Mouse (Mus musculus): ENCODE measurements around the gene 4632433K11Rik. TPM values are rescaled to one million over a fixed set of nuclear protein-coding genes. Genes with fewer than 3 reads are reported as not detected.
"Not testable (repeated sequence)": the region's sequence is repeated elsewhere in the genome, so short reads cannot be mapped to it uniquely, and the experiment has no call there.

4632433K11Rik gene
- polyA plus RNA-seq, 1 experiment, result 1.8 TPM

DNA sequence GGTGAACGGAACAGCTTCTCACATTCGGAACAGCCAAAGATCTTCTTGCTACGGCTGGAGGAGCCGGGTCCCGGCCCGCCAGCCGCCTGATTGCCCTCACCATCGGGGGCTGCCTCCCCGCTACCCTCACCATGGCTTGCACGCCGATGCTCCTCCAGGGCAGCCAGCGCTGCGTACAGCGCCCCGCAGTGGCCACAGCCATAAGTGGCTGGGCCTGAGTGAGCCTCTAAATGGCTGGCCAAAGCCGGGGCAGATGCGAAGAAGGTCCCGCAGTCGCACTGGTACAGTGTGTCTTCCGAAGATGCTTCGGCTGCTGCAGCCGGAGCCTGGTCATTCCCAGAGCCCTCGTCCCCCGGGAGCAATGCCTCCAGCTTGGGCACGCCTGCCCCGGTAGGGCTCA lies 25.7 kb upstream of the 4632433K11Rik start:
- Histone ChIP-seq H3K27ac (ENCODE audit: insufficient read depth, low read length) (no peak overlapping the region), H3K4me3 (ENCODE audit: insufficient read depth, low read length) (no peak overlapping the region), H3K4me1 (ENCODE audit: control insufficient read depth, insufficient read depth, low read length) (no peaks in the 10 kb centered on the region)
- TF ChIP-seq POLR2A (IDR thresholded peaks at IDR 0.05; ENCODE audit: low read depth, low read length) (no peak), CTCF (IDR thresholded peaks at IDR 0.05; ENCODE audit: borderline replicate concordance, insufficient read depth, low read length) (no peak)

DNA sequence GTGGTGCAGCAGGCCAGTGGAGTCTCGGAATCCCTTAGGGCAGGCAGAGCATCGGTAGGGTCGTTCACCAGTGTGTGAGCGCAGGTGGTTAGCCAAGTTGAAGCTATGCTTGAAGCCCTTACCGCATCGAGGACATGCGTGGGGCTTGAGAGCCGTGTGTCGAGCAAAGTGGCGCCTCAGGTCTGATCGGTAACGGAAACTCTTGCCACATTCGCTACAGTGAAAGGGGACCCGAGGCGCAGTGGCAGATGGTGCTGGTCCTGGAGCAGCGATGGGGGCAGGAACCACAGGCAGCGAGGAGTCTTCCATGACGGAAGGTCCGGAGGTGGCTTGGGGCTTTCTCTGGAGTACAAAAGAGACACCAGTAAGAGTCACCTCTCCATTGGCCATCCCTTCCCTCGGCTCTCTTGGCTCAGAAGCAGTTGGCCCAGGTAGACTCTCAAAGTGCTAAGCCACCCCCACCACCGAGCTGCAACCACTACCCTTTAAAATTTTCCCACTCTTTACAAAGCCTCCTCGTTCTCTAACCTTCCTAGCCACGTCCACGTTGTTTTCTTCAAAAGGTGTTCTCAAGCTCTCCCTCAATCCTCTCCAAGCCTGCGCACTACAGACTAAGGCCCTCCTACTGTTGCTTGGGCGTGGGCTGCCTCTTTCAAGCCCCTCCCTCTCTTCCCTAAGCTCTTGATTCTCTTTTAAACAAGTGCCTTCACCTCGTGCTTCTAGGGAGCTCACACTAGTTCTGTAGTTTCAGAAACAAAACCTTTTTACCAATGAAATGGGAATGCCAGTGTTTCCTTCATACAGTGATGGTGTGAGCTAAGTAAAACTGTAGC lies 21.0 kb upstream of the 4632433K11Rik start:
- Histone ChIP-seq H3K27ac (ENCODE audit: insufficient read depth, low read length) (no peak overlapping the region), H3K4me1 (ENCODE audit: control insufficient read depth, insufficient read depth, low read length) (no peaks in the 10 kb centered on the region), H3K4me3 (ENCODE audit: insufficient read depth, low read length) (no peak overlapping the region)
- TF ChIP-seq POLR2A (IDR thresholded peaks at IDR 0.05; ENCODE audit: low read depth, low read length), result no peak
- TF ChIP-seq CTCF (IDR thresholded peaks at IDR 0.05; ENCODE audit: borderline replicate concordance, insufficient read depth, low read length), result no peak

- H3K4me3 ChIP-seq (ENCODE audit: insufficient read depth, low read length), result peak within 1 kb of the TSS; percentile 90
- H3K27ac ChIP-seq (ENCODE audit: insufficient read depth, low read length), result peak within 1 kb of the TSS; percentile 99
- peak; percentile 12; the same call in 1 of the 2 replicates for TF ChIP-seq POLR2A (IDR thresholded peaks at IDR 0.05; ENCODE audit: low read depth, low read length)
- no peak for TF ChIP-seq CTCF (IDR thresholded peaks at IDR 0.05; ENCODE audit: borderline replicate concordance, insufficient read depth, low read length)
- H3K4me1 ChIP-seq (ENCODE audit: control insufficient read depth, insufficient read depth, low read length), result peaks cover 2% of the 10 kb centered on the region; the same call in 1 of the 2 replicates
Observed at GRCm38 (mm10) chr7:5014251-5015117, 19.4 kb upstream of the 4632433K11Rik start, which contains the start of the genes Zfp524 and Fiz1. Gene Zfp524, plus strand, starts transcription at chr7:5014415. Gene Fiz1, minus strand, starts transcription at chr7:5014697.

DNA sequence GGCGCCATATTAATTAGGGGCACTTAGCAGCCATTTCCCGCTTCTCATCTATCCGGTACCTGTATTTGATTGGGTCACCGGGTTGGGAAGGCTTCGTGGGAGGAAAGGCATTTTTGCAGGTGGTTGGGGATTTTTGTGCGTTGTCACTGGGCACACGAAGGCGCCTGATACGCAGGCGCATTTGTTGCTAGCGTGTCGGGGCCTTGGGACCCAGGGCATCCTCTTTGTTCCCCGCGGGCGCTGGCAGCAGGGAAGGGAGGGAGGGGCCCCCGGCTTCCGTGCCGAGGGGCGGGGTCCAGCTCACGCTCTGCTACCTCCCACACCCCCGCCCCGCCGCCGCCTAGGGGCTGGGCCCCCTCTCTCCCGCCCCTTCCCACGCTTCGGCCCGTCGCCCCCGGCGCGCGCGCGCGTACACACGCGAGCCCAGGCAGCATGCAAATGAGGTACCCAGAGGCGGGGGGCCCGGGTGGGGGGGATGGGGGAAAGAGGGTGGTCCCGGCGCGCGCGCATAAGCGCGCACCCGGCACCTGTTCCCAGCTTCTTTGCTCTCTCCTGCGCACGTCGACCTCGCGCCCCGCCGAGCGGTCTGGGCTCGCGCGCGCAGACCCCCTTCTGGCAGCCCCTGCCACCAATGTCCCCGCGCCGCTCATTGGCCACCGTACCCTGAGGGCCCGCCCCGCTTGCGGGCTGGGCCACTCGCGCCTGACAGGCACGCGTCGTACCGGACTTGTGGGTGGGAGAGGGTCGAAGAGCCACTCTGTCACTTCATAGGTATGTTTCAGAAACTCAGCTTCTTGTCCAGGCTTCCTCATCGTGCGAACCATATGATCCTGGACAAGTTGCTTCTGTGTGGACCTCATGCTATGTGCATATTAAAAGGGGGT lies 18.6 kb upstream of the 4632433K11Rik start, which contains the start of gene Gm44973:
Gene Gm44973, plus strand, starts transcription at position 379 of the 884 bp plus-strand sequence.
- TF ChIP-seq CTCF (IDR thresholded peaks at IDR 0.05; ENCODE audit: borderline replicate concordance, insufficient read depth, low read length) (no peak), POLR2A (IDR thresholded peaks at IDR 0.05; ENCODE audit: low read depth, low read length) (peak; percentile 60)
- Histone ChIP-seq H3K4me3 (ENCODE audit: insufficient read depth, low read length) (peak within 1 kb of the TSS; percentile 90), H3K27ac (ENCODE audit: insufficient read depth, low read length) (peak within 1 kb of the TSS; percentile 99), H3K4me1 (ENCODE audit: control insufficient read depth, insufficient read depth, low read length) (peaks cover 2% of the 10 kb centered on the region; the same call in 1 of the 2 replicates)

GRCm38 (mm10) chr7:5016057-5016456 lies 17.9 kb upstream of the 4632433K11Rik start:
- Histone ChIP-seq H3K27ac (ENCODE audit: insufficient read depth, low read length) (peak overlapping the region; percentile 72), H3K4me3 (ENCODE audit: insufficient read depth, low read length) (peak overlapping the region; percentile 66), H3K4me1 (ENCODE audit: control insufficient read depth, insufficient read depth, low read length) (peaks cover 2% of the 10 kb centered on the region; the same call in 1 of the 2 replicates)
- TF ChIP-seq POLR2A (IDR thresholded peaks at IDR 0.05; ENCODE audit: low read depth, low read length), result no peak
- no peak for TF ChIP-seq CTCF (IDR thresholded peaks at IDR 0.05; ENCODE audit: borderline replicate concordance, insufficient read depth, low read length)

DNA sequence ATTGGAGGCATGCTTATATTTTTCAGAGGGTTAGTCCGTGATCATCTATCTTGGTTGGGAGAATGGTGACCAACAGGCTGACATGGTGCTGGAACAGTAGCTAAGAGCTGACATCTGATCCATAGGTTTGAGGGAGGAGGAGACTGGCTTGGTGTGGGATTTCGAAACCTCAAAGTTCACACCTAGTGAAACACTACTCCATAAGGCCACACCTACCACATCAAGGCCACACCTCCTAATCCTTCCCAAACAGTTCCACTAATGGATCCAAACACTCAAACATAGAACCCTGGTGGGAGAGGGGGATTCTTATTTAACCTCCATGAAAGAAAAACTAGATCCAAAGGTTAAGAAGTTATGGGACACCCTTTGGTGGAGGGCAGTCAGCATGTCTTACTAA lies 17.0 kb upstream of the 4632433K11Rik start:
- TF ChIP-seq POLR2A (IDR thresholded peaks at IDR 0.05; ENCODE audit: low read depth, low read length) (no peak), CTCF (IDR thresholded peaks at IDR 0.05; ENCODE audit: borderline replicate concordance, insufficient read depth, low read length) (no peak)
- no peak overlapping the region for H3K27ac ChIP-seq (ENCODE audit: insufficient read depth, low read length)
- peaks cover 2% of the 10 kb centered on the region; the same call in 1 of the 2 replicates for H3K4me1 ChIP-seq (ENCODE audit: control insufficient read depth, insufficient read depth, low read length)
- no peak overlapping the region for H3K4me3 ChIP-seq (ENCODE audit: insufficient read depth, low read length)

GRCm38 (mm10) chr7:5017352-5017751 lies 16.6 kb upstream of the 4632433K11Rik start:
- no peak for TF ChIP-seq CTCF (IDR thresholded peaks at IDR 0.05; ENCODE audit: borderline replicate concordance, insufficient read depth, low read length)
- TF ChIP-seq POLR2A (IDR thresholded peaks at IDR 0.05; ENCODE audit: low read depth, low read length), result no peak
- Histone ChIP-seq H3K4me3 (ENCODE audit: insufficient read depth, low read length) (no peak overlapping the region), H3K4me1 (ENCODE audit: control insufficient read depth, insufficient read depth, low read length) (peaks cover 2% of the 10 kb centered on the region; the same call in 1 of the 2 replicates), H3K27ac (ENCODE audit: insufficient read depth, low read length) (no peak overlapping the region)

GRCm38 (mm10) chr7:5017931-5018330 lies 16.0 kb upstream of the 4632433K11Rik start:
- TF ChIP-seq POLR2A (IDR thresholded peaks at IDR 0.05; ENCODE audit: low read depth, low read length) (no peak), CTCF (IDR thresholded peaks at IDR 0.05; ENCODE audit: borderline replicate concordance, insufficient read depth, low read length) (no peak)
- Histone ChIP-seq H3K27ac (ENCODE audit: insufficient read depth, low read length) (peak overlapping the region; percentile 97; the same call in 1 of the 2 replicates), H3K4me3 (ENCODE audit: insufficient read depth, low read length) (no peak overlapping the region), H3K4me1 (ENCODE audit: control insufficient read depth, insufficient read depth, low read length) (peaks cover 2% of the 10 kb centered on the region; the same call in 1 of the 2 replicates)

DNA sequence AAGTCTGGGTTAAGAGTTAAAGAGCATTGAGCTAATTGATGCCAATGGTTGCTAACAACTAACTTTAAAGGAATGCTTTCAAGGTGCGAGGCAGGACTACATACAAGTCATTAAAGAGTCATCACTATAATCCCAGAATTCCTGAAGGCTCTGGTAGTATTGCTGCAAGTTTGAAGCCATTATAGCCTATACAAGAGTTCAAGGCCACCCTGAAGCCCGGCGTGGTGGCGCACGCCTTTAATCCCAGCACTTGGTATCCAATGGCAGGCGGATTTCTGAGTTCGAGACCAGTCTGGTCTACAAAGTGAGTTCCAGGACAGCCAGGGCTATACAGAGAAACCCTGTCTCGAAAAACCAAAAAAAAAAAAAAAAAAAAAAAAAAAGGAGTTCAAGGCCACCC lies 14.3 kb upstream of the 4632433K11Rik start:
- not testable (repeated sequence) for H3K4me1 ChIP-seq (ENCODE audit: control insufficient read depth, insufficient read depth, low read length)
- Histone ChIP-seq H3K27ac (ENCODE audit: insufficient read depth, low read length) (peak overlapping the region; percentile 97), H3K4me3 (ENCODE audit: insufficient read depth, low read length) (peak overlapping the region; percentile 38)
